Mouse (Mus musculus) spleen, adult 2 months (tissue): Measurements from ENCODE around the gene Paqr8.

Experiments
- CTCF ChIP-seq: fragments of 200-500 bp; IDR thresholded peaks from 2 replicates; pipeline ENCODE4 v1.5.1; 2011; ENCODE audit warnings: mild to moderate bottlenecking, inconsistent platforms; ENCODE audit not compliant: insufficient read depth, insufficient read length, insufficient replicate concordance; ENCODE audit errors: extremely low read depth
- POLR2A ChIP-seq: fragments of 200-500 bp; IDR thresholded peaks from 2 replicates; pipeline ENCODE4 v1.6.1; 2011; ENCODE audit warnings: low read depth, low read length, inconsistent platforms

DNA sequence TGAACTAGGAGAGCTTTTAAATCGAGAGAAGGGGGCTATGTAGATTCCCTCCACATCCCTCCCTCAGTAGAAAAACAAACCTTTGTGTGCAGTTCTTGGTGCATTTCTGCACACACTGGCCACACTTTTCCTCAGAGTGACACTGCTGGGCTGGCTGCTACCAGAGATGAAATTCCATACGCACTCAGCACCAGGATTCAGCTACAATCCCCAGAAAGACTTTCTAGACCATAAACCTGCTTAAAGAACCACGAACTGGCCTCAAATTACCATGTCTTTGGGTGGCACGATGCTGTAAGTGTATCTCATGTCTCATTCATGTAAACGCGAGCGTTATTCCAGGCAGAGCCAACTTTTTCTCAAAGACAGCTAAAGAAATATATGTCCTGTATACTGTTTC lies 51.5 kb downstream of the Paqr8 start:
- TF ChIP-seq POLR2A = no peak
- TF ChIP-seq CTCF = no peak
